Mouse (Mus musculus) midbrain, embryonic 12.5 days (tissue): ENCODE results near the gene Sele. TPM values are rescaled to one million over a fixed set of nuclear protein-coding genes. Genes with fewer than 3 reads are reported as not detected.

ENCODE experiments used
- ATAC-seq: fragments of 200-750 bp; cut with Nextera tagmentation; 2 replicates; pipeline ENCODE4 v1.8.0; 2017; ENCODE audit warnings: low read depth, moderate TSS enrichment, moderate library complexity; ENCODE audit not compliant: low FRiP score
- H3K27ac ChIP-seq: fragments of 300-500 bp; sonication (generic); replicated peaks from 2 replicates; pipeline ENCODE4 v1.5.1; 2016; ENCODE audit warnings: mild to moderate bottlenecking
- H3K27me3 ChIP-seq: fragments of 300-500 bp; sonication (generic); 2 replicates; pipeline ENCODE4 v1.6.1; 2016; ENCODE audit warnings: mild to moderate bottlenecking
- H3K36me3 ChIP-seq: fragments of 300-500 bp; sonication (generic); 2 replicates; pipeline ENCODE4 v1.6.1; 2016
- H3K4me1 ChIP-seq: fragments of 300-500 bp; sonication (generic); 2 replicates; pipeline ENCODE4 v1.6.1; 2016
- H3K4me2 ChIP-seq: fragments of 300-500 bp; sonication (generic); replicated peaks from 2 replicates; pipeline ENCODE4 v1.6.1; 2016; ENCODE audit warnings: mild to moderate bottlenecking, moderate library complexity
- H3K4me3 ChIP-seq: fragments of 300-500 bp; sonication (generic); 2 replicates; pipeline ENCODE4 v1.5.1; 2016; ENCODE audit warnings: mild to moderate bottlenecking
- H3K9ac ChIP-seq: fragments of 300-500 bp; sonication (generic); replicated peaks from 2 replicates; pipeline ENCODE4 v1.6.1; 2016; ENCODE audit warnings: mild to moderate bottlenecking, moderate library complexity
- H3K9me3 ChIP-seq: fragments of 300-500 bp; sonication (generic); 2 replicates; pipeline ENCODE4 v1.6.1; 2016; ENCODE audit warnings: mild to moderate bottlenecking
- WGBS: fragments of 180-500 bp; shearing (Covaris S2); methylation state at CpG from one replicate; pipeline ENCODE4 v1.1.7; 2016; 5-methylcytosine and 5-hydroxymethylcytosine counted together
- polyA plus RNA-seq: library from polyadenylated mRNA; unstranded; fragments of >200 nt; fragmentation: Nextera tagmentation; extraction: Ambion mirVana; gene quantifications from 2 replicates; pipeline ENCODE4 v1.2.1, GENCODE M21; 2016

Sele gene
- polyA plus RNA-seq, 1 experiment from 2014 or later, result not detected

GRCm38 (mm10) chr1:164073803-164074202, 25.8 kb downstream of the Sele start:
- Histone ChIP-seq H3K4me3 (no peak overlapping the region), H3K27me3 (no peaks in the 10 kb centered on the region), H3K36me3 (no peaks in the 10 kb centered on the region), H3K4me1 (no peaks in the 10 kb centered on the region), H3K27ac (no peak overlapping the region), H3K4me2 (no peak overlapping the region), H3K9me3 (no peaks in the 10 kb centered on the region), H3K9ac (no peak overlapping the region)
- ATAC-seq, result no peak
- WGBS, result 84% methylated on average over 7 of the region's 7 CpGs

- Histone ChIP-seq H3K9me3 (no peaks in the 10 kb centered on the region), H3K9ac (no peak overlapping the region), H3K27me3 (no peaks in the 10 kb centered on the region), H3K36me3 (no peaks in the 10 kb centered on the region), H3K27ac (no peak overlapping the region), H3K4me3 (no peak overlapping the region), H3K4me1 (no peaks in the 10 kb centered on the region), H3K4me2 (no peak overlapping the region)
- 87% methylated on average over 2 of the region's 2 CpGs for WGBS
- no peak for ATAC-seq
These were observed 26.6 kb downstream of the Sele start for GRCm38 (mm10) chr1:164074606-164075140.

GRCm38 (mm10) chr1:164075416-164075815, 27.4 kb downstream of the Sele start:
- no peak overlapping the region for H3K9ac ChIP-seq
- no peaks in the 10 kb centered on the region for H3K27me3 ChIP-seq
- H3K9me3 ChIP-seq, result no peaks in the 10 kb centered on the region
- no peak overlapping the region for H3K4me2 ChIP-seq
- ATAC-seq, result no peak
- 95% methylated on average over 1 of the region's 1 CpGs for WGBS
- no peaks in the 10 kb centered on the region for H3K4me1 ChIP-seq
- H3K4me3 ChIP-seq, result no peak overlapping the region
- H3K27ac ChIP-seq, result no peak overlapping the region
- H3K36me3 ChIP-seq, result no peaks in the 10 kb centered on the region

GRCm38 (mm10) chr1:164076441-164076840, 28.4 kb downstream of the Sele start:
- no peaks in the 10 kb centered on the region for H3K36me3 ChIP-seq
- H3K27ac ChIP-seq, result no peak overlapping the region
- H3K9me3 ChIP-seq, result no peaks in the 10 kb centered on the region
- no peaks in the 10 kb centered on the region for H3K27me3 ChIP-seq
- no peak overlapping the region for H3K4me2 ChIP-seq
- ATAC-seq, result no peak
- no peak overlapping the region for H3K9ac ChIP-seq
- no peaks in the 10 kb centered on the region for H3K4me1 ChIP-seq
- no peak overlapping the region for H3K4me3 ChIP-seq
- 81% methylated on average over 1 of the region's 1 CpGs for WGBS

GRCm38 (mm10) chr1:164077031-164077430, 29.0 kb downstream of the Sele start:
- H3K4me1 ChIP-seq, result no peaks in the 10 kb centered on the region
- no peak for ATAC-seq
- H3K27ac ChIP-seq, result no peak overlapping the region
- H3K4me3 ChIP-seq, result no peak overlapping the region
- 90% methylated on average over 3 of the region's 3 CpGs for WGBS
- no peak overlapping the region for H3K9ac ChIP-seq
- no peaks in the 10 kb centered on the region for H3K36me3 ChIP-seq
- no peaks in the 10 kb centered on the region for H3K27me3 ChIP-seq
- H3K4me2 ChIP-seq, result no peak overlapping the region
- no peaks in the 10 kb centered on the region for H3K9me3 ChIP-seq

- Histone ChIP-seq H3K4me3 (no peak overlapping the region), H3K4me2 (no peak overlapping the region), H3K27ac (no peak overlapping the region), H3K36me3 (no peaks in the 10 kb centered on the region), H3K27me3 (no peaks in the 10 kb centered on the region), H3K4me1 (no peaks in the 10 kb centered on the region), H3K9me3 (no peaks in the 10 kb centered on the region), H3K9ac (no peak overlapping the region)
- 88% methylated on average over 4 of the region's 4 CpGs for WGBS
- no peak for ATAC-seq
These were observed 30.3 kb downstream of the Sele start for GRCm38 (mm10) chr1:164078323-164078741.

GRCm38 (mm10) chr1:164079091-164079490, 31.1 kb downstream of the Sele start:
- H3K36me3 ChIP-seq, result no peaks in the 10 kb centered on the region
- H3K4me1 ChIP-seq, result no peaks in the 10 kb centered on the region
- no peaks in the 10 kb centered on the region for H3K27me3 ChIP-seq
- no peak overlapping the region for H3K9ac ChIP-seq
- no peaks in the 10 kb centered on the region for H3K9me3 ChIP-seq
- no peak overlapping the region for H3K4me3 ChIP-seq
- no peak overlapping the region for H3K4me2 ChIP-seq
- WGBS, result 89% methylated on average over 11 of the region's 11 CpGs
- H3K27ac ChIP-seq, result no peak overlapping the region
- no peak for ATAC-seq

GRCm38 (mm10) chr1:164083046-164083445, 35.0 kb downstream of the Sele start:
- Histone ChIP-seq H3K27me3 (no peaks in the 10 kb centered on the region), H3K4me2 (no peak overlapping the region), H3K36me3 (no peaks in the 10 kb centered on the region), H3K9ac (no peak overlapping the region), H3K4me3 (no peak overlapping the region), H3K27ac (no peak overlapping the region), H3K4me1 (no peaks in the 10 kb centered on the region), H3K9me3 (no peaks in the 10 kb centered on the region)
- no peak for ATAC-seq
- 89% methylated on average over 4 of the region's 4 CpGs for WGBS

- H3K4me3 ChIP-seq, result no peak overlapping the region
- WGBS, result 86% methylated on average over 3 of the region's 3 CpGs
- H3K4me2 ChIP-seq, result no peak overlapping the region
- H3K4me1 ChIP-seq, result no peaks in the 10 kb centered on the region
- H3K27me3 ChIP-seq, result no peaks in the 10 kb centered on the region
- no peak overlapping the region for H3K9ac ChIP-seq
- H3K27ac ChIP-seq, result no peak overlapping the region
- H3K9me3 ChIP-seq, result no peaks in the 10 kb centered on the region
- ATAC-seq, result no peak
- H3K36me3 ChIP-seq, result no peaks in the 10 kb centered on the region
These were observed 38.8 kb downstream of the Sele start for GRCm38 (mm10) chr1:164086797-164087196.

- H3K27me3 ChIP-seq, result no peaks in the 10 kb centered on the region
- no peak overlapping the region for H3K4me3 ChIP-seq
- H3K4me1 ChIP-seq, result no peaks in the 10 kb centered on the region
- H3K9ac ChIP-seq, result no peak overlapping the region
- H3K9me3 ChIP-seq, result no peaks in the 10 kb centered on the region
- WGBS, result 96% methylated on average over 5 of the region's 5 CpGs
- ATAC-seq, result no peak
- H3K27ac ChIP-seq, result no peak overlapping the region
- no peak overlapping the region for H3K4me2 ChIP-seq
- no peaks in the 10 kb centered on the region for H3K36me3 ChIP-seq
These were observed 39.8 kb downstream of the Sele start for GRCm38 (mm10) chr1:164087872-164088271.

GRCm38 (mm10) chr1:164096780-164097179, 48.7 kb downstream of the Sele start:
- 77% methylated on average over 6 of the region's 6 CpGs for WGBS
- H3K36me3 ChIP-seq, result no peaks in the 10 kb centered on the region
- H3K27ac ChIP-seq, result no peak overlapping the region
- no peaks in the 10 kb centered on the region for H3K27me3 ChIP-seq
- H3K4me1 ChIP-seq, result no peaks in the 10 kb centered on the region
- H3K4me3 ChIP-seq, result no peak overlapping the region
- ATAC-seq, result no peak
- no peaks in the 10 kb centered on the region for H3K9me3 ChIP-seq
- no peak overlapping the region for H3K9ac ChIP-seq
- H3K4me2 ChIP-seq, result no peak overlapping the region

GRCm38 (mm10) chr1:164097911-164098310, 49.9 kb downstream of the Sele start:
- Histone ChIP-seq H3K4me1 (no peaks in the 10 kb centered on the region), H3K36me3 (no peaks in the 10 kb centered on the region), H3K27me3 (no peaks in the 10 kb centered on the region), H3K4me2 (no peak overlapping the region), H3K9me3 (no peaks in the 10 kb centered on the region), H3K9ac (no peak overlapping the region), H3K4me3 (no peak overlapping the region), H3K27ac (no peak overlapping the region)
- ATAC-seq, result no peak
- 85% methylated on average over 2 of the region's 2 CpGs for WGBS

- no peaks in the 10 kb centered on the region for H3K4me1 ChIP-seq
- 67% methylated on average over 2 of the region's 2 CpGs for WGBS
- no peak overlapping the region for H3K9ac ChIP-seq
- H3K4me2 ChIP-seq, result no peak overlapping the region
- no peak overlapping the region for H3K4me3 ChIP-seq
- H3K27me3 ChIP-seq, result no peaks in the 10 kb centered on the region
- no peaks in the 10 kb centered on the region for H3K36me3 ChIP-seq
- no peak for ATAC-seq
- no peak overlapping the region for H3K27ac ChIP-seq
- no peaks in the 10 kb centered on the region for H3K9me3 ChIP-seq
These were observed 50.3 kb downstream of the Sele start for GRCm38 (mm10) chr1:164098372-164098771.
